In the genomic region with DNA sequence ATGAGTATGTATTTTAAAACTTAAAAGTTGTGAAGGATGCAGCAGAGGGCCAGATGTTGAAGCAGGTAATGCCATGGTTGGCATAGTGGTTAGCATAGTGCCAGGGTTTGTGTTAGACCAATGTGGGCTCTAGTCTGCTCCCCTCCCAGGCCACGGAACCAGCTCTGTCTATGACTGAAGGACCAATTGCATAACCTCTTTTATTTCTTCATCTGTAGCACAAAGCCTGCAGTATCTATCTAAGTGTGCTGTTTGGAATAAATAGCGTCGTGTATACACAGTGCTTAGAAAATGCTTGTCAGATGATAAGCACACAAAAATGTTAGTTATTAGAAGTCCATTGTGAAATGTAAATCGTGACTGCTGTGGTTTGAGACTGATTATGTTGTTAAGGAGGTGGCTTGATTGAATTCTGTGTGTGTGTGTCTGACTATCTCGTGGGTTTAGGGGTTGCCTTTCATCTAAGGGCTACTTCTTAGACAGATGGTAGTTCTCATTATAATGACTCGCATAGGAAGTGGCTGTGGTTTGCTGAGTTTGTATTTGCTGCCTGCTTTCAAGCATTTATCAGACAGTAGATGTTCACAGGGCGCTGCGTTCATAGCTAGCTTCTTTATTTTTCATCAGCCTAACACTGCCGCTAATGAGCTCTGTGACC, we compare ENCODE assay signal across 14 mouse cellular contexts. TPM values are rescaled to one million over a fixed set of nuclear protein-coding genes. Genes with fewer than 3 reads are reported as not detected.
A peak's percentile ranks its signal among the peaks of the same experiment; 100 is the strongest.
DNase-seq lines count a peak whose midpoint lies in the region; ATAC-seq and TF ChIP-seq lines count a peak whose summit lies in the region.
"Had no signal": no experiment of that assay in that cellular context is flagged by ENCODE, and none has a peak within 500 bp of the region (broad histone marks: within the 10 kb centered on the region; RNA-seq: fewer than 3 reads in every experiment).

No protein-coding gene starts in this region.

- peaks cover 8% of the 10 kb centered on the region; the same call in 1 of the 2 replicates for H3K36me3 ChIP-seq in heart, embryonic 13.5 days
- no peaks in the 10 kb centered on the region for H3K36me3 ChIP-seq in lung, embryonic 16.5 days (ENCODE audit: control insufficient read depth, insufficient read depth, low read length)
- H3K36me3 ChIP-seq: neural tube, embryonic 12.5 days had no signal

- no peak for ATAC-seq in heart, embryonic 13.5 days (ENCODE audit: extremely low read depth, insufficient number of reproducible peaks, low FRiP score, low TSS enrichment)
- ATAC-seq in lung, embryonic 16.5 days (ENCODE audit: low read depth), result peak; percentile 87
- peak; percentile 32; the same call in 1 of the 2 replicates for ATAC-seq in megakaryocyte-erythroid progenitor cell, adult 5-6 weeks (replicated peaks; ENCODE audit: low FRiP score, low TSS enrichment, poor library complexity, severe bottlenecking)

- no peak for DNase-seq in heart, adult 18-20 months
- no peak for DNase-seq in lung, postnatal 36 days
- peak; percentile 53 for DNase-seq in brain, embryonic 14.5 days (ENCODE audit: low read depth)
- no peak for DNase-seq in layer of hippocampus, adult 9-11 months
- DNase-seq in layer of hippocampus, postnatal 36 days, result no peak
- DNase-seq: gastrocnemius, postnatal 36 days; kidney, postnatal 14 days; left cerebral cortex, postnatal 4 days; right cerebral cortex, postnatal 25 days had no signal

- peak overlapping the region; percentile 89 for H3K27ac ChIP-seq in heart, embryonic 13.5 days (replicated peaks)
- peak overlapping the region; percentile 39; the same call in 1 of the 2 replicates for H3K27ac ChIP-seq in lung, embryonic 16.5 days (ENCODE audit: low read length)
- H3K27ac ChIP-seq: macrophage; neural tube, embryonic 12.5 days had no signal

- peaks cover 51% of the 10 kb centered on the region for H3K4me1 ChIP-seq in heart, embryonic 13.5 days
- peaks cover 14% of the 10 kb centered on the region for H3K4me1 ChIP-seq in lung, embryonic 16.5 days (replicated peaks; ENCODE audit: control insufficient read depth, insufficient read depth, low read length)

- no peaks in the 10 kb centered on the region for H3K27me3 ChIP-seq in heart, embryonic 13.5 days (replicated peaks)
- H3K27me3 ChIP-seq in lung, embryonic 16.5 days (ENCODE audit: control insufficient read depth, insufficient read depth, low read depth, low read length), result no peaks in the 10 kb centered on the region
- H3K27me3 ChIP-seq: neural tube, embryonic 12.5 days had no signal

- no peak for TF ChIP-seq POLR2A in brain, embryonic 14.5 days (IDR thresholded peaks at IDR 0.05; ENCODE audit: borderline replicate concordance, extremely low read depth, insufficient read depth, insufficient read length, poor library complexity, severe bottlenecking)

- WGBS in heart, embryonic 13.5 days, result 24% methylated on average over 9 of the region's 9 CpGs
- 36% methylated on average over 9 of the region's 9 CpGs for WGBS in lung, embryonic 16.5 days

- no peak overlapping the region for H3K4me3 ChIP-seq in heart, embryonic 13.5 days
- H3K4me3 ChIP-seq in lung, embryonic 16.5 days (ENCODE audit: low read length), result no peak overlapping the region
- H3K4me3 ChIP-seq: neural tube, embryonic 12.5 days had no signal

- H3K9ac ChIP-seq in heart, embryonic 13.5 days, result peak overlapping the region; percentile 61
- H3K9ac ChIP-seq in lung, embryonic 16.5 days (ENCODE audit: low read length), result no peak overlapping the region
- H3K9ac ChIP-seq: neural tube, embryonic 12.5 days had no signal

- TF ChIP-seq CTCF in brain, embryonic 14.5 days (IDR thresholded peaks at IDR 0.05; ENCODE audit: borderline replicate concordance, extremely low read depth, insufficient read depth, insufficient read length), result no peak

- H3K9me3 ChIP-seq in heart, embryonic 13.5 days, result no peaks in the 10 kb centered on the region
- H3K9me3 ChIP-seq in lung, embryonic 16.5 days (ENCODE audit: control insufficient read depth, low read length), result no peaks in the 10 kb centered on the region
- H3K9me3 ChIP-seq: neural tube, embryonic 12.5 days had no signal

- peak overlapping the region; percentile 65 for H3K4me2 ChIP-seq in heart, embryonic 13.5 days
- no peak overlapping the region for H3K4me2 ChIP-seq in lung, embryonic 16.5 days (ENCODE audit: low read depth, low read length)
- H3K4me2 ChIP-seq: neural tube, embryonic 12.5 days had no signal

RNA-seq across cellular contexts. Expression of a gene that starts 17.1 kb away (rescaled TPM):
- 6.2 and 7.0 TPM in 2 replicates for polyA plus RNA-seq in heart, embryonic 13.5 days (2015; fragmentation: Nextera tagmentation; extraction: Ambion mirVana)
- total RNA-seq in heart, adult 18-20 months (2021), result 10 to 100 TPM; 26.1 to 27.0 TPM
- polyA plus RNA-seq in lung, embryonic 16.5 days (2015; fragmentation: Nextera tagmentation; extraction: Ambion mirVana), result 4.7 and 4.9 TPM in 2 replicates
- 10.8 and 21.8 TPM in 2 replicates for polyA plus RNA-seq in brain, embryonic 14.5 days (2012; rRNA removed)
- total RNA-seq in megakaryocyte-erythroid progenitor cell, adult 5-6 weeks (2014; fragmentation: Nextera tagmentation), result 3.8 and 5.3 TPM in 2 replicates
- 1.7 and 5.7 TPM in 2 replicates for total RNA-seq in megakaryocyte-erythroid progenitor cell, adult 5-6 weeks (2017)
- 100 to 1,000 TPM; 416 to 425 TPM for total RNA-seq in layer of hippocampus, postnatal 36 days (2021)

RNA-seq across cellular contexts. Expression of a gene that starts 39.7 kb away (rescaled TPM):
- polyA plus RNA-seq in heart, embryonic 13.5 days (2015; fragmentation: Nextera tagmentation; extraction: Ambion mirVana), result 10.8 and 12.1 TPM in 2 replicates
- total RNA-seq in heart, adult 18-20 months (2021), result 10 to 100 TPM; 12.5 to 13.0 TPM
- 16.2 and 18.4 TPM in 2 replicates for polyA plus RNA-seq in lung, embryonic 16.5 days (2015; fragmentation: Nextera tagmentation; extraction: Ambion mirVana)
- polyA plus RNA-seq in brain, embryonic 14.5 days (2012; rRNA removed), result 10.2 and 12.0 TPM in 2 replicates
- total RNA-seq in megakaryocyte-erythroid progenitor cell, adult 5-6 weeks (2014; fragmentation: Nextera tagmentation), result 34.2 and 38.8 TPM in 2 replicates
- 33.0 and 35.5 TPM in 2 replicates for total RNA-seq in megakaryocyte-erythroid progenitor cell, adult 5-6 weeks (2017)
- 10 to 100 TPM; 16.2 to 16.6 TPM for total RNA-seq in layer of hippocampus, postnatal 36 days (2021)

Comparison
In these comparisons a context has a peak if more than half of its experiments do, and no peak if none do; other contexts are left out.
1. RNA of a gene that starts 17.1 kb away (total RNA-seq): 416 to 425 TPM in layer of hippocampus, postnatal 36 days; 26.1 to 27.0 TPM in heart, adult 18-20 months and 1.7 to 5.7 TPM in megakaryocyte-erythroid progenitor cell, adult 5-6 weeks; every median in the first group is over 10 times any median in the second.